Mouse (Mus musculus): ENCODE results near the gene Sema3b.
A peak's percentile ranks its signal among the peaks of the same experiment; 100 is the strongest.

GRCm38 (mm10) chr9:107617461-107617860 is 8.4 kb upstream of the Sema3b start:
- TF ChIP-seq CTCF (IDR thresholded peaks at IDR 0.05; ENCODE audit: low read depth) (peak; percentile 36; the same call in 1 of the 2 replicates), EP300 (IDR thresholded peaks at IDR 0.05; ENCODE audit: low read depth) (no peak)
